Mouse (Mus musculus): ENCODE measurements around the gene Gm10401.

DNA sequence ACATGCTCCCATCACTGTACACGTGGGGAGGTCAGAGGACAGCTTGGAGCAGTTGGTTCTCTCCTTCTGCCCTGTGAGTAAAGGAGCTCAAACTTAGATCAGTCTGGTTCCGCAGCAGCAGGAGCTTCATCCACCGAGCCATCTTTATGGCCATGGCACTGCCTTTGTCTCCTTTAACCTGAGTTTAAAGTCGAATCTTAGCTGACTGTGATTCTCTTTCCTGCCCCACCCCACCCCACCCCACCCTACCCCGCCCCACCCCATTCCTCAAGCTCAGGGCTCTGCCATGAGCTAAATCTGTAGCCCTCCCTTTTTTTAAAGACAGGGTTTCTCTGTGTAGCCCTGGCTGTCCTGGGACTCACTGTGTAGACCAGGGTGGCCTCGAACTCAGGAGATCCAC lies 48.4 kb downstream of the Gm10401 start:
- TF ChIP-seq EP300 (IDR thresholded peaks at IDR 0.05; ENCODE audit: low read depth), result no peak
- TF ChIP-seq CTCF (IDR thresholded peaks at IDR 0.05; ENCODE audit: low read depth), result no peak

All from liver, postnatal 0 days (tissue).